Mouse (Mus musculus): Measurements from ENCODE around the gene Crp.

Crp gene

GRCm38 (mm10) chr1:172711962-172712361 is 14.1 kb downstream of the Crp start:
- no peak for DNase-seq (ENCODE audit: low spot score)

GRCm38 (mm10) chr1:172751241-172751640 is 53.4 kb downstream of the Crp start:
- DNase-seq (ENCODE audit: low spot score): no peak

- DNase-seq (ENCODE audit: low spot score): no peak
These were observed 57.3 kb downstream of the Crp start for GRCm38 (mm10) chr1:172755151-172755550.

GRCm38 (mm10) chr1:172759525-172759924 is 61.7 kb downstream of the Crp start:
- DNase-seq (ENCODE audit: low spot score): no peak

- no peak for DNase-seq (ENCODE audit: low spot score)
These were observed 81.3 kb downstream of the Crp start for GRCm38 (mm10) chr1:172779195-172779594.

- DNase-seq (ENCODE audit: low spot score): no peak
These were observed 87.5 kb downstream of the Crp start for GRCm38 (mm10) chr1:172785322-172785721.

- no peak for DNase-seq (ENCODE audit: low spot score)
These were observed 88.0 kb downstream of the Crp start for GRCm38 (mm10) chr1:172785886-172786285.

- DNase-seq (ENCODE audit: low spot score): peak; percentile 52
These were observed 131.1 kb downstream of the Crp start for GRCm38 (mm10) chr1:172828975-172829374.

GRCm38 (mm10) chr1:172847044-172847761 is 149.3 kb downstream of the Crp start:
- no peak for DNase-seq (ENCODE audit: low spot score)

GRCm38 (mm10) chr1:172848171-172848570 is 150.3 kb downstream of the Crp start:
- DNase-seq (ENCODE audit: low spot score): no peak

GRCm38 (mm10) chr1:172875265-172875664 is 177.4 kb downstream of the Crp start:
- no peak for DNase-seq (ENCODE audit: low spot score)

- DNase-seq (ENCODE audit: low spot score): no peak
These were observed 178.8 kb downstream of the Crp start for GRCm38 (mm10) chr1:172876675-172877074.
